Mouse (Mus musculus) layer of hippocampus, adult 18-20 months (tissue): ENCODE results near the gene Skap2. TPM values are rescaled to one million over a fixed set of nuclear protein-coding genes. Genes with fewer than 3 reads are reported as not detected.
A peak's percentile ranks its signal among the peaks of the same experiment; 100 is the strongest.

Source experiments
- DNase-seq, 2 experiments: peaks; one replicate each; pipeline ENCODE4 v3.0.0; 2022; ENCODE audit warnings: low spot score in 2 of 2
- total RNA-seq, 2 experiments: library from RNA; stranded (reverse); gene quantifications; 2 replicates each; pipeline ENCODE4 v1.2.3; 2021

Skap2 gene
- total RNA-seq, 2 experiments from 2014 or later: 20.8 to 21.4 TPM

DNA sequence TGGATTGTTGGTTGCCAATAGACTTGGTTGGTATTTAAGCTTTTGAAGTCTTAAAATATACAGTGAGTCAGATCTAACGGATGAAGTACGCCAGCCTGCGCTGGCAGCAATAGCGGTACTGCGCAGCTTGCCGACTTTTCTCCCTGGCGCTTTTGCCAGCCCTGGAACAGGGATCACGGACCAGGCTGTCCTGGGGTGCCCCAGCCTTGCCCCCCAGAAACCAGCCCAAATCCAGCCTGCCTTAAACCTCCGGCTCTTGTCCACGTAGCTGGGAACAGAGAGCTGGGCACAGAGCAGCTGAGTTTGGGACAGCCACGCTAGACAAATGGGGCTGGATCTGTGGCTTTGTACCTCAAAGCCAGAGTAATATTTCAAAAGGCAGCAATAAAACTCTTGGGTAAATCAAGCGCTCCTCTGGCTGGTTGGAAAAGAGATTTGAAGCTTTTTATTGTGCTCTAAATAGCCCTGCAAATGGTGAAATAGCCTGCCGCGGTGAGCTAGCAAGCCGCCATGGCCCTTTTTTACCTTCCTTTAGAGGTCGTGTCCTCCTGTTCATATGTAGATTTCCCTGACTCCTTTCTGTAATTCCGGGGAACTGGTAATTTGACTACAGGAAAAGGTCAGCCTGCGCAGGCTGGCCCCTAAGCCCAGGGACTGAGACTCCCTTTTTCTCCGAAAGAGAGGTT is 6.2 kb downstream of the Skap2 start:
- DNase-seq: peak; percentile 40 to 62

DNA sequence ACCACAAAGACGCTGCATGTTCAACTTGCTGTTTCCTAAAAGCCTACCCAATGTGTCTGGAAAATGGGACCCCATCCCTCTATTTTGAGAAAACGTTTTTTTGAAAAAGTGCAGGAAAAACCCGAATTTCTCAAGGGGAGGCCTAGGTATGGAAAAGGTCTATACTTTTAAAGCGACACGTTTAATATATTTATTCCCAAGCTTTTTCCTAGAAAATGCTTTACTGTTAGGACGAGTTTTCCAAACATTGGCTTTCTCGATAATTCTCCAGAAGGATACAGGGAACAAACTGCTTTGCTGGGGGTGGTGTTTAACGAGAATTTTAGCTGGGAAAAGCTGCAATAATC is 6.8 kb downstream of the Skap2 start:
- DNase-seq: no peak

DNA sequence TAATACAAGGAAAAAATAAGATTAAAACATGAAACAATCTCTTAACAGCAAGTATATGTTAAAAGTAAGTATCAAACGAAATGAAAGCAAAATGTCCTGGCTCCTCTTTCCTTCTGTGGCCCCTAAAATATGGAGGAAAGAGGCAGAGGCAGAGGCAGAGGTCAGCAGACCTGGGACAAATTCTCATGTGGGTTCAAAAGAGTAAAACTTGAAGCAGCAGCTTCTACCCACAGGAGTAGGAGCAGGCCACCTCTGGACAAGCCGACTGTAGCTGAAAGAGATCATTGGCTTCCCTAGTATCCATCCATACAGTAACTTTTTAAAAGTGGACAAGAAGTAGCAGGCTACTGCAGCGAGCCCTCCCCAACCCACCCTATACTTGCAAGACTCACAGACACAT is 7.4 kb downstream of the Skap2 start:
- no peak for DNase-seq

DNA sequence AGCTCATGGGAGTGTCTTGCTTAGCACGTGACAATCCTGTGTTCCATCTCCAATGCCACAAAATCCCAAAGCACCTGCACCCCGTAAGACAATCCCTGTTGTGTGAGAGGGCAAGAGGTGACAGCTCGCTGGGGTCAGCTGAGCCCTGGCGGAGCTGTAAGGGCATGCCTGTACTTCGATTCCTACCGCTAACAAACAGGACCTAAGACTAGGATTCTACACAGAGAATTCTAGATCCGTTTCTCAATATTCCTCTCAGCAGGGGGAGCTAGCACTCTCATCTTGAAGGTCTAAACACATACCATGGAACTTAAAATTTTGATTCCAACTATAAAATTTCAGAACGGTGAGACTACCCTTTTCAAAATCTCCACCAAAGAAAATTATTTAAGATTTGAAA is 9.7 kb downstream of the Skap2 start:
- DNase-seq: peak in 1 of 2 experiments; percentile 58

DNA sequence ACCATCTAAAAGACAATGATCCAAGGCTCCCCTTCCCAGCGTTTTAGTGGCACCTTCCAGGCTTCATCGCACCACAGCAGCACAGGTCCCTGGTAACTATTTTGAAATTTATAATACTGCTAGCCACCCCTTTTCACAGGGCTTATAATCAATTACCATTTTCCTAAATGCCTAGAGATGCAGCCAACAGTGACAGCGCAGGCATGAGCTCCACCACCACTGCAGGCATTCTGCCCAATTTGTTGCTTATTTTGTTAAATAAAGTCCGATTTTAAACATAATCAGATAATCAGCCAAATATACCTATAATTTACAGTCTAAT is 13.2 kb downstream of the Skap2 start:
- no peak for DNase-seq

DNA sequence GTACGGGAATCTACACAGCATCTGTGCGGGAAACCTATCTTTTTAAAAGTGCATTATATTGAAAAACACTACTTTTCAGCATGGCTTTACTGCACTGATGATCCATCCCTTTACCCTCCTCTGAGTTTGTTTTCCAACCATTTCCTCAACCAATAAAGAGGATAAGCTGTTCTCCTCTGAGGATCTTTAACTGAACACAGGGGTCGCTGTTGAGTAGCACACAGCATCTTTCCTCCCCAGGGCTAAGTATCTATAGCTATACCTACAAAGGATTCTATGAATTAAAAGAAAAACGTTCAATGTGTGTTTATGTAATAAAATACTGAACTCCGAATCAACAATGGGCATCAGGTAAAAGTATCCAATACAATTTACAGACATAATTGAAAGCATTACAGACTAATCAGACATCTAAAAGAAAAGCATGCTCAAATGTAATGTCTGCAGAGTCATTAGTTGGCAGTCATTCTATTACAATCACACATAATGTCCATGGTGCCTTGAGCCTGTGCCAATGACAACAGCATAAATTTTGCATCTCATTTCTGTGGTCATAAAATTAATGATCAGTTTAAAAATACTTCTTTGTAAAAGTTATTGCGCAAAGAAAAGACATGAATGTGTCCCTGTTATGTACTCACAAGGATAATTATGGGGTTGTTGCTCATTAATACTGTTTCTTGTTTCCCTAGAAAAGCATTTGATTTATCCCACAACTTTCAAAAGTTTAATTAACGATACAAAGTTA is 13.8 kb downstream of the Skap2 start:
- DNase-seq: no peak

DNA sequence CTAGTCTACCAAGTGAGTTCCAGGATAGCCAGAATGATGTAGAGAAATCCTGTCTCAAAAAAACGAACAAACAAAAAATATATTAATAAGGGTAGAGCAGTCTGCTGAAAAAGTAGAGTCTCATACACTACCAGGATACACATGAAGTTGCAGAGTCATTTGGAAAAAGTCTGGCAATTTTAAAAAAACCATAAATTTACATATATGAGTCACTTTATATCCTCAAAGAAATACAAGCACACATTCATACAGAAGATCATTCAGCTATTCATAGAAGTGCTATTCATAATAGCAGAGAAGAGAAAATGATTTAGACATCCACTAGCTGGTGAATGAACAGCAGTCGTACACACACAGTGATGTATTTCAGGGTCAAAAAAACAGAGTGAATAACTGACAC is 24.4 kb downstream of the Skap2 start:
- DNase-seq: no peak

DNA sequence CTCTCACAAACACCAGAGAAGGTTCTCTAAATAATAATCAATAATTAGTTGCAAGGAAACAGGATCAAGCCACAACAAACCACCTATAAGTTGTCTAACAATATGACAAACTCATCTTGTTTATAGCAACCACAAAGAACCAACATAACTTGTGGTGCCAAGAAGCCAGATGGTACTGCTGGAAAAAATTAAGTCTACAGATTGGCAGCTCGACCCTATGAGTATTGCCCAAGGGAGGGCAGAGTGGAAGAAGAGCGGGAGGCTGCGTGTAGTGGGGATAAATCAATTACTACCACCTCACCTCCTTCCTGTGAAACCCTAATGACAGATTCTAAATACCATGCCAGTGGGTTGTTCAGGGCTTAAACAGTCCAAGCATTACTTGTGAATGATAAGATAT is 34.7 kb downstream of the Skap2 start:
- no peak for DNase-seq

DNA sequence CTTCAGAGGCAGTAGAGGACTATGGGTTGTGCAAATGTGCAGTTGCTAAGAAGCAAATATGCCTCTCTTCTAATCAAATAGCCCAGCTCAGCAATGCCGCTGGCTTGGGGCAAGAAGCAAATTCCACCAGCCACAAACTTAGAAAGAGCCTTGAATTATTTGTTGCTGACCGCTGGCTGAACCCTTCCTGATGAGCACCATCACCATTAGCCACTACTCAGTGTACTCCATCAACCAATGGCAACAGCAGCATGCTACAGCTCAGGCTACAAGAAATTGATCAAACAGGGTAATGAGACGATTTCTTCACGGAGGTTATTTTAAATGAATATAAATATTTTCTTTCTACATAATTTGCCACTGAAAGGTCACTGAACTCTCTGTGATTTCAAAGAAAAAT is 36.6 kb downstream of the Skap2 start:
- DNase-seq: no peak

DNA sequence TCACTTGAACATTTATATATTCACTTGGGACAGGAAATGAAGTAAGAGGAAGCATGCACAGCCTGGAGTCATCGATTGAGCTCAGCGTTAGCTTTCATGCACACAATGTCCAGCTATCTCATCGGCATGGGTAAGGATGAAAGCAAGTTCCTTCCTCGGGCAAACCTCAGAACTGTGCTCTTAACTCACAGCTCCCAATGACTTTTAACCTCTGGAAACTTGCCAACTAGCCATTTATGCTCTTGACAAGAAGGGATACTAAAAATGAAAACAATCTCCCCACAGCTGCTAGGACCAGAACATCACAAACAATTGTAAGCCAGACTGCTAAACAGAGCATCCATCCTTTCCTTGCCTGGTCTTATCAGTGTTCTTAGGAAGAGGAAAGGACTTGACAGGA is 53.4 kb downstream of the Skap2 start:
- DNase-seq: no peak

DNA sequence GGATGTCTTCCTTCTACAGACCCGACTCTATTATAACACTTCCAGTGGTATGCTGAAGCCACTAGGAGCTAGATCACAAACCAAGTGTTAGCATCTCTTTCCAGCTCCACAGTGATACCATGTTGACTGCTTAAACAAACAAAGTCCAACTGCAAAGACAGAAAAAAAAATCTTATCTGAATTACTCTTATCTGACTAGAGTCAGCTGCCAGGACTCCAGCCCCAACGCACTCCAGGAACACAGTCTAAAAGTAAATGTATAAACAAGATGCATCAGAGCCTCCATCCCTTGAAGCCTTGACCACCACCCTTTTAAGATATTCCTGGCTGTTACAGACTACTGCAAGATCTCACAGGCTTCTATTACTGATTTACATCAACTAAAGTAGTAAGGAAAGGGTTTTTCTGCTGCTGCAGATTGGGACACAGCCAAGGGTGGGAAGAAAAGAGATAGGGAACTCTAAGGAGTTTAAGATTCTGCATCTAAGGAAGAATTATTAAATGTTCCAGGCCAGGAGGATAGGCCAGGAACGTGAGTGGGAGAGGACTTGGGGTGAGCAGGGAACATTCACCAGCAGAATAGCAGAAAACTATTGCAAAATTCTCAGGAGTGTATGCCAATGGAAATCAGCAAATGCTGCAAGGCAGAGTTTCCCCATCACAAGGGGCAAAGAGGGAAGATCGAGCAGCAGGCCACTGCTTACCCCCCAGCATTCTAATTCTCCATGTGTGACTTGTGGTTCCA is 56.1 kb downstream of the Skap2 start:
- DNase-seq: no peak

DNA sequence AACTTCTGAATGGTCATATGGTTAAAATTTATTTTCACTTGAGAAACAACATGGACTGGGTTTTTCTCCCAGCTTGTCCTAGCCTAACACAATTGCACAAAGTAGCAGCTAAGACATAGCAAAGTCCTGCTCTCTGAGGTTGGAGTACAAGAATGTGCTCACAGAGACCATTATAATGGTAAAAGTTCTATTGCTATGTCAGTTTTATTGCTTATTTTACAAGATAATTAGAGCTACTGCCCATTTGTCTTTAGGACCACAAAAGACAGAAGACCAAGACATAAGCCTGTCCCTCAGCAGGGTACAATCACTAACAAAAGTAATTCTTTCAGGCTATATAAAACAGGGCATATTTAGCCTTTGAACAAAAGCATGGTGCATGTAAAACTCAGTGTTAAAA is 64.7 kb downstream of the Skap2 start:
- no peak for DNase-seq

DNA sequence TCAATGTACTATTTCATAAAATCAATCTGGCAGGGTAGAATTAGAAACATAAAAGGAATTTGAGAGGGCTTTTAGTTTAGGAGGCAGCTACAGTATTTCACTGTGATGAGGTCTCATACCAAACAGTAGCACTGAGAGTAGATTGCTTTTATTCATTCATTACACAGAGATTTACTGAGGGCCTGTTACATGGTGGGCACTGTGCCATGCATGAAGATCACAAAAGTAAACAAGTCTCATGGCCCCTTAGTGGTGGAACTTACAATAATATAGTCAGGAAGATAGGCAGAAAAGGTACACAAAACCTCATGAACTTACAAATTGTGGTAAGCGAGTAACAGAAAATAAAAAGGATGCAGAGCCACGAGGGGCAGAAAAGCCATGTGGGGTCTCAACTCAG is 67.4 kb downstream of the Skap2 start:
- DNase-seq: no peak

DNA sequence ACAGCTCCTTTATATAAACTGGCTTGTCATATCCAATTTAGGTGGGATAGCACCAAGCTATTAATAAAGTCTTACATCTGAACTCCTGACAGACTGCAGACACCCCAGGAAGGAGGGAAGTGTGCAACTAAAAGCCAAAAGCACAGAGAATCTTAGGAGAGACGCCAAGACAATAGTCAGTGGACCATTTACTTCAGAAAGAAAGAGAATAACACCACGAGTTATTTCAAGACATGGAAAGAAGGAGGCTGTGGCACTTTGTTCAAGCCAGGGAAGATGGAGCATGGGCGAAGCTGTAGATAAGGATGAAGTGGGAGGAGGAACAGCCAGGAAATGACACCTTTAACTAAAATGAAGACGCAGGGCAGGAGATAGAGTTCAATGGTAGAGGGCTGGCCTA is 78.4 kb downstream of the Skap2 start:
- DNase-seq: no peak

DNA sequence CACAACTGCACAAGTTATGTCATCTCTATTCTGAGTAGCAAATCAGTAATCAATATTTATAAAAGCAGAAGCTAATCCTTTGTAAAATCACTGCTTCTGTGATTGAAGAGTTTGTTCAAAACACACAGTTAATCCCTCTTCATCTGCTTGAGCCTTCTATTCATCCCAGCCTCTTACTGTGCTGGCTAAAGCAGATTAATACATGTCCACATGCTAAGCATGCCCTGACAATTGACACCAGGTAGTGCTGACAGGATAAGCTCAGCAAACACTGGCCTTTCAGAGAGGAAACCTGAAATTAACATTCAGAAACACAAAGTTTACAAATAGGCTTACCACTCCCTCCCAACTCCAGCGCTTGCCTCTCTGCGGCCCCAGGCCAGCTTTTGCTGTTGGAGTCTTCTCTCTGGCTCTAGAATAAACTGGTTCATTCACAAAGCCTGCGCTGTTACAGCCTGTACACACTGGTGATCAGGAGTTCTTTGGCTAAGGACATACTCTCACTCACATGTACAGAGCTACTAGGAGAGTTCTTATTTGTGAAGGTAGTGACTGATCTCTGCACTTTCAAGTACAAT is 79.2 kb downstream of the Skap2 start:
- DNase-seq: no peak

DNA sequence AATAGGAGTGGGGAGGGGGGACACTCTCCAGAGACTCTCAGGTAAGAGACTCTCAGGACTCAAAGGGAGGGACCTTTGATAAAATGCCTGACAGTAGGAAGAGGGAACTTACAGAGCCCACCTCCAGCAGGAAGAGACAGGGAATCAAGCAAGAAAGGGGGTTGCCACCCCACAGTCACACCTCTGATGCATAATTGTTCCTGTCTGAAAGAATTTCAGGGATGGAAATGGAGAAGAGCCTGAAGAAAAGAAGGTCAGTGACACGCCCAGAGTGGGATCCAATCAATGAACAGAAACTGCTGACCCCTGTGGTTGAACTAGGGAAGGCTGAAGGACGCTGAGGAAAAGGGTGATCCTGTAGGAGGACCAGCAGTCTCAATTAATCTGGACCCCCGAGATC is 85.2 kb downstream of the Skap2 start:
- DNase-seq: no peak

DNA sequence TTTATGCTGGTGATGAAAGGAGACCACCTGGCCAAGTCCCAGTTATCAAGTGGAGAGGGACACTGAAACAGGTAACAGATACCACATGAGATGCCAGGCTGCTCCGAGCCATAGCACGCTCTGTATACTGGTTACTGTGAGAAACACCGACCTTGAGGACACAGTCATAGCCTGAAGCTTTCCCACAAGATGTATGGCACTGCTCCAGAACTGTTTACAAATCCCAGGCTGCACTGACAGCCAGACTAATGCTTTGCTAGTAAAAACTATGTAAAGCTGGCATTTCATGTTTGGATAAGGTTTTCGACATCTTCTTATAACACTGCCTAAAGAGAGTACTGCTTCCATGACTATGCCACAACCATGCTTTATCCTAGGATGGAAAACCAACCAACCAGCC is 90.5 kb downstream of the Skap2 start:
- no peak for DNase-seq

DNA sequence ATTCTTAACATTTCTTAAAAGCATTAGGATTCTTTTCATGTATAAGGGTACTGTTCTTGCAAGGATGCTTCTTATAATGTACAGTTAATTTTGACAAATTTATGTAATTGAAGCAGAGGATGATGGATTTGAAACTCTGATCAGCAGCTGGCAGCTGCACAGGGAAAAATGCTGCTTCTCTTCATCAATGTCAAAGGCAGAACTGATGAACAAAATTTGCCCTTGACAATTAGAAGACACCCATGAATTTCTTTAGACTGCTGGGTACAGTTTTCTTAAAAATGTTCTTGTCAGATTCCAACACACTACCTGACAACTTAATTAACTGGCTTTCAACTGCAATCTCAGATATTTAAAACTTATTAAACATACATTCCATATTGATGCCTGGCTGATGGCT is 103.9 kb downstream of the Skap2 start:
- no peak for DNase-seq

DNA sequence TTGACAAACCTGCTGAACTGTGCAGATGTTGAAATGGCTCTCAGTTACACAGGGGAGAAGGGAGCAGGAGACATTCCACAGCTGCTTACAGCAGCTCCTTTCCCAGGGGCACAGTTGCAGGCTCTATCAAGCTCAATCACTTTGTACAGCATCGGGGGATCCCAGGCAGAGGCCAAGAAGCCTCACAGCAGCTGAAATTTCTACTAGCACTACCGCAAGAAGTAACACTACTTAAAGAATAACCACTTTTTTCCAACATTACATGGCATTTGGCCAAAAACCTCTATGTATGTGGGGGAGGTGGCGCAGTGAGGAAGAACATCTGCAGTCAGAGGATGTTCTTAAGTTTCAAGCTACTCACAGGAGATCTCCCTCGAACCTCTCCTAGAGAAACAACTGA is 106.7 kb downstream of the Skap2 start:
- DNase-seq: no peak

DNA sequence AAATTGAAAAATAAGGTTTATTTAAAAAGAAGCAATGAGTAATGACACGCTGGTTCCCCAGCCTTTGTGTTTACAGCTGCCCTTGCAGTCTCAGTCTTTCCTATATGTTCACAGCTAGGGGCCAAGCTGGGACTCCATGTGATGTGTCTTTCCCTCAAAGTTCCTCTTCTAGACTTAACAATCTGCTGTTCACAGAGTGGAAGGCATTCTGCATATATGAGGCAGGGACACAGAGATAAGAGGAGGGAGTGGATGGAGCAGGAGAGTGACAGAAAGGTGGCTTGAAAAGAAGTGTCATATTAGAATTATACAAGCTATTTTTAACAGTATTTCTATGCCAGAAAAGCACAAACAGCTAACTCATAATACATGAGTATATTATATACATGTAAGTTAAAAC is 110.8 kb downstream of the Skap2 start:
- DNase-seq: no peak

DNA sequence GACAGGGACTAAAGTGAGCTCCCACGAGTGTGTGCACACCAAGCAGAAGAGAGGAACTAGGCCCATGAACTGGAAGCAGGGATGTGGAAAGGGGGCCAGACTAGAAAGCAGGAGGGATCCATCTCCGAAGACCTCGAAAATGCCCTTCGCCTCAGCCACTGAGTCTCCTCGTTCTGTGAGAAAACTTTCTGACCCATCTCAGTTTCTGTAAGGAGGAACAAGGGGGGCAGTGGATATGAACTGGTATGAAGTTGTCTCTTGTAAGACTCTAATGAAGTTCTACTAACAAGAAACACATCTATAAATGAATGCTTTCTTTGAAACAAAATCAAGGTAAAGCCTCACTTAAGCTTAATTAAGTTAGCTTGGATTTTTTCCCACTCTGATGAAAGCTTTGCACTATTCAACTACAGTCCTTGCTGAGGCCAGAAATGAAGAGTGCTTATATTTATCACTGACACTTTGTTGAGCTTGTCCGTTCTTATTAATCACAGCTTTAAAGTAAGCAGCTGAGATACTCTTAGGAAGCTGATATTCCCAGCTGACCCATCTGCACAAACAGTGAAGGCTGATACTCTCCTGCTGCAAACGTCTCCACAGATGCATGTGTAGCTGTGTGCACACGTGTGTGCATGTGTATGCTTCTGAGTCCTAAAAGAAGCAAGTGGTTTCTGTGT is 113.9 kb downstream of the Skap2 start:
- no peak for DNase-seq

DNA sequence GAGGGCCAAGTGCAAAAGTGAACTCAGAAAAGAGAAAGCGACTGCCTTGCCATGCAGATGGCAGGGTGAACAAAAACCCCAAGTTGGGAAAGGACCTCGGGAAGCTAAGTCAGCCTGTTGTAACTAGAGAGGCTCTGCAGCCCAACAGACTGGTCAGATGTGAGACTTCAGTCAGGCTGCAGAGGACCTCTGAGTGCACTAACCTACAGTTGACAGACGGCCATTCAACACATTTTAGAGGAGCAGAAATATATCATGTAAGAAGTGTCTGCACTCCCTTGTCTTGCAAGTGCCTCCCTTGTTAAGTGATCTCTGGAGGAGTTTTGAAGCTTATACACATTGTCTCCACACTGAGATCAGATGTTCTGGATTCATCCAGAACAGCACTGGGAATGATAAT is 116.6 kb downstream of the Skap2 start:
- no peak for DNase-seq
